Mouse (Mus musculus) lung, postnatal 0 days (tissue): ENCODE measurements around the gene Astn1. TPM values are rescaled to one million over a fixed set of nuclear protein-coding genes. Genes with fewer than 3 reads are reported as not detected.

Source experiments
- ATAC-seq: fragments of 200-750 bp; cut with Nextera tagmentation; 2 replicates; pipeline ENCODE4 v1.8.0; 2017; ENCODE audit warnings: moderate library complexity
- DNase-seq: peaks from one replicate; pipeline ENCODE4 v3.0.0-alpha.2; 2016; ENCODE audit warnings: low spot score
- H3K27ac ChIP-seq: fragments of 300-500 bp; sonication (generic); 2 replicates; pipeline ENCODE4 v1.5.1; 2014; ENCODE audit warnings: antibody characterized with exemption, mild to moderate bottlenecking, low read length, mixed read lengths
- H3K27me3 ChIP-seq: fragments of 300-500 bp; sonication (generic); replicated peaks from 2 replicates; pipeline ENCODE4 v1.6.1; 2014; ENCODE audit warnings: low read length, mixed read lengths; ENCODE audit not compliant: insufficient read depth
- H3K36me3 ChIP-seq: fragments of 300-500 bp; sonication (generic); 2 replicates; pipeline ENCODE4 v1.6.1; 2014; ENCODE audit warnings: low read length, mixed read lengths; ENCODE audit not compliant: insufficient read depth
- H3K4me1 ChIP-seq: fragments of 300-500 bp; sonication (generic); 2 replicates; pipeline ENCODE4 v1.6.1; 2014; ENCODE audit warnings: antibody characterized with exemption, low read depth, low read length, mixed read lengths; ENCODE audit not compliant: insufficient read depth
- H3K4me2 ChIP-seq: fragments of 300-500 bp; sonication (generic); replicated peaks from 2 replicates; pipeline ENCODE4 v1.6.1; 2014; ENCODE audit warnings: low read depth, mild to moderate bottlenecking, low read length, moderate library complexity, mixed read lengths
- H3K4me3 ChIP-seq: fragments of 300-500 bp; sonication (generic); 2 replicates; pipeline ENCODE4 v1.5.1; 2014; ENCODE audit warnings: low read depth, low read length
- H3K9ac ChIP-seq: fragments of 300-500 bp; sonication (generic); replicated peaks from 2 replicates; pipeline ENCODE4 v1.6.1; 2014; ENCODE audit warnings: low read depth, mild to moderate bottlenecking
- H3K9me3 ChIP-seq: fragments of 300-500 bp; sonication (generic); 2 replicates; pipeline ENCODE4 v1.6.1; 2016; ENCODE audit warnings: low read length, mixed read lengths
- CTCF ChIP-seq: IDR thresholded peaks from 2 replicates; pipeline ENCODE4 v1.5.1; 2016; ENCODE audit warnings: antibody characterized with exemption, mild to moderate bottlenecking
- EP300 ChIP-seq: IDR thresholded peaks from 2 replicates; pipeline ENCODE4 v1.6.1; 2016; ENCODE audit warnings: antibody characterized with exemption, mild to moderate bottlenecking, control low read depth
- WGBS: fragments of 180-500 bp; shearing (Covaris S2); extraction: QIAGEN DNeasy Blood & Tissue Kit; methylation state at CpG from one replicate; pipeline ENCODE4 v1.1.7; 2014; 5-methylcytosine and 5-hydroxymethylcytosine counted together
- polyA plus RNA-seq: library from polyadenylated mRNA; unstranded; fragments of >200 nt; fragmentation: Nextera tagmentation; extraction: Ambion mirVana; gene quantifications from 2 replicates; pipeline ENCODE4 v1.2.1, GENCODE M21; 2015

Astn1 gene
- polyA plus RNA-seq, 1 experiment from 2014 or later, result 0.05 TPM

DNA sequence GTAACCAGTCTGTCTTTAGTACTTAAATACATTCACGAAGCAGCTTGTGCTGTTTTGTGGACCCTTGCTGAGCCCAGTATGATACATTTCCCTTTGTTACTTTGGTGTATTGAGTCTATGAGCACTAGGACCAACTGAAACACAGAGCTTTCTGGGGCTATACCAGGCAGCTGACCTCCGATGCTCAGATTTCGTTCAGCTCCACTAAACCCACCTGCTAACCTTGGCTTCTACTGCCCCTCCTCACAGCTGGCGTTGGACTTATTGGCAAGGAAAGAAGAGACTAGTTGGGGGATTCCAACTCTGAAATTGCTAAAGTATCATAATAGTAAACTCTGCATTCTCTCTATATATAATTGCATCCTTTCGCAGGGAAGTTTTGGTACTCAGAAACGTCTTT, 118.2 kb downstream of the Astn1 start:
- no peak for TF ChIP-seq EP300
- TF ChIP-seq CTCF, result no peak
- WGBS, result 83% methylated on average over 6 of the region's 6 CpGs
- H3K9ac ChIP-seq, result no peak overlapping the region
- H3K4me1 ChIP-seq, result no peaks in the 10 kb centered on the region
- no peak overlapping the region for H3K4me3 ChIP-seq
- H3K9me3 ChIP-seq, result no peaks in the 10 kb centered on the region
- no peak overlapping the region for H3K27ac ChIP-seq
- H3K4me2 ChIP-seq, result no peak overlapping the region
- no peaks in the 10 kb centered on the region for H3K27me3 ChIP-seq
- H3K36me3 ChIP-seq, result no peaks in the 10 kb centered on the region
- DNase-seq (no peak), ATAC-seq (no peak)

DNA sequence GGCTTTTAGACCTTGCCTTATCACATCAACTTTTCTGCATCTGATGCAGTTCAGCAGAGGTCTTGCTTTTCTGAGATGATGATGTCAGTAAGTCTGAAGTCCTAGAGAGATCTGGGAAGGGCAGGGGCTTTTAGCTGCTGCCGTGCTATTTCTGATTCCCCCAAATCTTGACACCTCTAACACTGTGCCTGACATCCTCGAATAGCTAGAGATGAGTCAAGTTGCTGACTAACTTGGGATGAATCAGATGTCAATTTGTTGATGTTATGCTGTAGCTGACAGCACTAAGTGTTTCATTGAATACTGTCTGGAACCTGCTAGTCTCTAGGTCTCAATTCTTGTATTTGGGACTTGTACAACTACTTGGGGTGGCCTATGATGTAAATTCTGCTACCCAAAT, 121.7 kb downstream of the Astn1 start:
- no peak overlapping the region for H3K27ac ChIP-seq
- H3K4me1 ChIP-seq, result no peaks in the 10 kb centered on the region
- no peaks in the 10 kb centered on the region for H3K36me3 ChIP-seq
- H3K4me3 ChIP-seq, result no peak overlapping the region
- no peaks in the 10 kb centered on the region for H3K9me3 ChIP-seq
- no peak overlapping the region for H3K9ac ChIP-seq
- WGBS, result 65% methylated on average over 2 of the region's 2 CpGs
- no peak for TF ChIP-seq EP300
- no peak for TF ChIP-seq CTCF
- DNase-seq (no peak), ATAC-seq (no peak)
- H3K27me3 ChIP-seq, result no peaks in the 10 kb centered on the region
- H3K4me2 ChIP-seq, result no peak overlapping the region

GRCm38 (mm10) chr1:158489521-158490021, 127.5 kb downstream of the Astn1 start:
- H3K27ac ChIP-seq, result no peak overlapping the region
- no peaks in the 10 kb centered on the region for H3K4me1 ChIP-seq
- no peak overlapping the region for H3K4me3 ChIP-seq
- no peaks in the 10 kb centered on the region for H3K27me3 ChIP-seq
- DNase-seq (no peak), ATAC-seq (no peak)
- H3K4me2 ChIP-seq, result no peak overlapping the region
- no peaks in the 10 kb centered on the region for H3K9me3 ChIP-seq
- 48% methylated on average over 4 of the region's 4 CpGs for WGBS
- H3K9ac ChIP-seq, result no peak overlapping the region
- H3K36me3 ChIP-seq, result no peaks in the 10 kb centered on the region
- TF ChIP-seq CTCF (no peak), EP300 (no peak)

- 81% methylated on average over 1 of the region's 1 CpGs for WGBS
- TF ChIP-seq CTCF (no peak), EP300 (no peak)
- H3K36me3 ChIP-seq, result no peaks in the 10 kb centered on the region
- no peak overlapping the region for H3K4me3 ChIP-seq
- H3K9me3 ChIP-seq, result no peaks in the 10 kb centered on the region
- DNase-seq (no peak), ATAC-seq (no peak)
- no peak overlapping the region for H3K4me2 ChIP-seq
- H3K4me1 ChIP-seq, result no peaks in the 10 kb centered on the region
- no peak overlapping the region for H3K9ac ChIP-seq
- H3K27ac ChIP-seq, result no peak overlapping the region
- no peaks in the 10 kb centered on the region for H3K27me3 ChIP-seq
Measured at GRCm38 (mm10) chr1:158490175-158490574, 128.1 kb downstream of the Astn1 start.

DNA sequence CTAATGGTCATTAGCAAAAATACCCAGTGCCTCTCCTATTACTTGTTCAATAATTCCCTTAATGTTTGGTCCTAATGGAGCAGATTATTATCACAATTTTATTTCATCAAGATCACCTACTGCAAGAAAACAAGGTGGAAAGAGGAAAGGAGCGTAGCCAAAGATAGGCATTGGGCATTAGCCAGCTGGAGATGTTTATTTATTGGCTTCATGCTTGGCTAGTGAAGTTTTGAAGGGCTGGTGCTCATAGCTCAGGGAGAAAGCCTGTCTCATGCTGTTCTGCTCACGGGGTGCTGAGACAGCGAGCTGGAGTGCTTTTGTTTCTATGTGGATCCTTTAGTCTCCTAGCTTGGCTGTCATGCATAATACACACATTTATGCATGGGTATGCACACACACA, 131.2 kb downstream of the Astn1 start:
- Histone ChIP-seq H3K4me1 (no peaks in the 10 kb centered on the region), H3K9me3 (no peaks in the 10 kb centered on the region), H3K27ac (no peak overlapping the region), H3K9ac (no peak overlapping the region), H3K27me3 (no peaks in the 10 kb centered on the region), H3K36me3 (no peaks in the 10 kb centered on the region), H3K4me2 (no peak overlapping the region), H3K4me3 (no peak overlapping the region)
- TF ChIP-seq CTCF, result no peak
- no peak for TF ChIP-seq EP300
- 68% methylated on average over 3 of the region's 3 CpGs for WGBS
- no peak for DNase-seq
- ATAC-seq, result no peak

GRCm38 (mm10) chr1:158500140-158500539, 138.1 kb downstream of the Astn1 start:
- H3K36me3 ChIP-seq, result no peaks in the 10 kb centered on the region
- H3K9me3 ChIP-seq, result no peaks in the 10 kb centered on the region
- H3K27me3 ChIP-seq, result no peaks in the 10 kb centered on the region
- H3K4me1 ChIP-seq, result no peaks in the 10 kb centered on the region
- no peak for ATAC-seq
- no peak for DNase-seq
- TF ChIP-seq CTCF (no peak), EP300 (no peak)
- H3K27ac ChIP-seq, result no peak overlapping the region
- H3K9ac ChIP-seq, result no peak overlapping the region
- 48% methylated on average over 4 of the region's 4 CpGs for WGBS
- no peak overlapping the region for H3K4me2 ChIP-seq
- no peak overlapping the region for H3K4me3 ChIP-seq

DNA sequence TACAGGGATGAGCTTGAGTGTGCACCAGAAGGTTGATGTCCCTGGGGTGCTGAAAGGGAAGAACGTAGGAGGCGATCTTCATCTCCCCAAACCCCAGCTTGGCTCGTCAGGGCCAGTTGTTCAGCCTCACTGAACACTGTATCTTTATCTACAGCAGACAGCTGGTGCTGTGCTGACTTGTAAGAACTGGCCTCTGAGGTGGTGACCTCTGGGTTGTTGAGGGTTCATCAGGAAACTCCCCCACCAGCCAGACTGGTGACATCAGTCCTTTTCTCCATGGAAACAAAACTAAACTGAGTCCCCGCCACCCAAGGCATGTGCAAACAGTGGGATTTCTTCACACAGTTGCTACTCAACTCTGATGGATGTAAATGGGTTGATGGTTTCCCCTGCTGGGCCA, 138.9 kb downstream of the Astn1 start:
- Histone ChIP-seq H3K27ac (no peak overlapping the region), H3K4me3 (no peak overlapping the region), H3K4me2 (no peak overlapping the region), H3K36me3 (no peaks in the 10 kb centered on the region), H3K4me1 (no peaks in the 10 kb centered on the region), H3K9me3 (no peaks in the 10 kb centered on the region), H3K9ac (no peak overlapping the region), H3K27me3 (no peaks in the 10 kb centered on the region)
- DNase-seq (peak; percentile 5), ATAC-seq (peak; percentile 41)
- TF ChIP-seq CTCF (no peak), EP300 (no peak)
- WGBS, result 29% methylated on average over 4 of the region's 4 CpGs
